Mouse (Mus musculus) embryonic stem cell, embryonic (primary cell): Measurements from ENCODE around the gene Fam167b.

ENCODE experiments used
- CTCF ChIA-PET, 4 experiments: fragments of 300-600 bp in 2 of 4; fragments of 350-600 bp in 2 of 4; sonication (Branson Sonifier 250); formaldehyde crosslinking; loops; one replicate each; lab custom pipeline; 2022; ENCODE audit warnings: inconsistent platforms in 2 of 4; lab: Charles Lee
- POLR2A ChIA-PET, 4 experiments: fragments of 300-600 bp in 2 of 4; fragments of 350-600 bp in 2 of 4; sonication (Branson Sonifier 250); formaldehyde crosslinking; loops; one replicate each; lab custom pipeline; 2022; ENCODE audit warnings: antibody characterized with exemption in 4 of 4, inconsistent platforms in 1 of 4; lab: Charles Lee

Fam167b gene

GRCm38 (mm10) chr4:129557256-129557808 lies 21.0 kb downstream of the Fam167b start:
- POLR2A ChIA-PET, result interaction anchor here (0.6 to 6.8 kb wide), 25 partner anchors 8 to 499 kb away, joined by 3 to 66 read pairs (median 5); partner anchors contain the start of genes Hdac1 (in 2 of the 4), Eif3i (in 1 of the 4), Marcksl1 (in 1 of the 4) and Rnf19b (in 1 of the 4)
- CTCF ChIA-PET, result interaction anchor here in 3 of 4 experiments (0.6 to 4.1 kb wide), 10 partner anchors 17 to 568 kb away, joined by 3 to 24 read pairs (median 6); partner anchors contain the start of gene Fam167b (in 1 of the 3)

- POLR2A ChIA-PET, result interaction anchor here (0.5 to 6.8 kb wide), 75 partner anchors 8 to 975 kb away, joined by 3 to 66 read pairs (median 4); partner anchors contain the start of genes Hdac1 (in 3 of the 4), Txlna (in 3 of the 4), Marcksl1 (in 2 of the 4) and S100pbp (in 2 of the 4)
- CTCF ChIA-PET, result interaction anchor here (0.5 to 4.1 kb wide), 23 partner anchors 8 to 750 kb away, joined by 3 to 24 read pairs (median 5); partner anchors contain the start of genes Hdac1 (in 2 of the 4) and Fam167b (in 1 of the 4)
Observed at GRCm38 (mm10) chr4:129556532-129557223, 21.7 kb downstream of the Fam167b start.

- ChIA-PET CTCF (interaction anchor here (0.5 to 4.1 kb wide), 26 partner anchors 9 to 749 kb away, joined by 3 to 24 read pairs (median 4); partner anchors contain the start of gene Hdac1 (in 2 of the 4)), POLR2A (interaction anchor here (0.6 to 6.8 kb wide), 78 partner anchors 8 to 976 kb away, joined by 3 to 66 read pairs (median 4); partner anchors contain the start of genes Hdac1 (in 3 of the 4), S100pbp (in 3 of the 4), Txlna (in 3 of the 4) and Yars (in 3 of the 4))
Observed at GRCm38 (mm10) chr4:129555862-129556531, 22.4 kb downstream of the Fam167b start.

- ChIA-PET POLR2A (interaction anchor here (0.6 to 6.8 kb wide), 49 partner anchors 8 to 749 kb away, joined by 3 to 66 read pairs (median 5); partner anchors contain the start of genes Hdac1 (in 3 of the 4), Marcksl1 (in 2 of the 4), S100pbp (in 2 of the 4) and Txlna (in 2 of the 4)), CTCF (interaction anchor here (0.5 to 4.1 kb wide), 35 partner anchors 9 to 647 kb away, joined by 3 to 24 read pairs (median 4); partner anchors contain the start of genes Hdac1 (in 3 of the 4), Ccdc28b (in 1 of the 4), Fam167b (in 1 of the 4) and Tmem39b (in 1 of the 4))
Observed at GRCm38 (mm10) chr4:129555421-129555861, 22.9 kb downstream of the Fam167b start.

- ChIA-PET CTCF (interaction anchor here (0.6 to 2.9 kb wide), 27 partner anchors 9 to 278 kb away, joined by 3 to 24 read pairs (median 4); partner anchors contain the start of genes Hdac1 (in 3 of the 4), Ccdc28b (in 1 of the 4), Fam167b (in 1 of the 4) and Txlna (in 1 of the 4)), POLR2A (interaction anchor here (0.7 to 6.8 kb wide), 17 partner anchors 9 to 173 kb away, joined by 3 to 66 read pairs (median 13); partner anchors contain the start of genes Hdac1 (in 3 of the 4), Bsdc1 (in 1 of the 4), Eif3i (in 1 of the 4) and Fam167b (in 1 of the 4))
Observed at GRCm38 (mm10) chr4:129554512-129554911, 23.8 kb downstream of the Fam167b start.

GRCm38 (mm10) chr4:129550295-129550694 lies 28.1 kb downstream of the Fam167b start:
- ChIA-PET CTCF (interaction anchor here in 2 of 4 experiments (0.6 to 2.2 kb wide), 6 partner anchors 10 to 522 kb away, joined by 3 to 13 read pairs (median 6); no protein-coding TSS in a partner anchor), POLR2A (interaction anchor here in 2 of 4 experiments (0.6 to 1.0 kb wide), 4 partner anchors 7 to 134 kb away, joined by 3 to 8 read pairs (median 5); no protein-coding TSS in a partner anchor)

GRCm38 (mm10) chr4:129549306-129549705 lies 29.0 kb downstream of the Fam167b start:
- CTCF ChIA-PET, result interaction anchor here (0.6 to 2.2 kb wide), 25 partner anchors 9 to 1292 kb away, joined by 3 to 13 read pairs (median 4); partner anchors contain the start of gene Tinagl1 (in 1 of the 4)
- POLR2A ChIA-PET, result interaction anchor here in 2 of 4 experiments (0.5 to 1.1 kb wide), 8 partner anchors 9 to 322 kb away, joined by 3 to 8 read pairs (median 4); no protein-coding TSS in a partner anchor

- ChIA-PET CTCF (interaction anchor here in 2 of 4 experiments (2.0 kb wide), 2 partner anchors 24 to 37 kb away, joined by 5 read pairs; no protein-coding TSS in a partner anchor), POLR2A (interaction anchor here (0.6 to 1.6 kb wide), 6 partner anchors 9 to 149 kb away, joined by 3 to 7 read pairs (median 4); partner anchors contain the start of genes Marcksl1 (in 1 of the 4) and Tmem39b (in 1 of the 4))
Observed at GRCm38 (mm10) chr4:129547631-129548030, 30.7 kb downstream of the Fam167b start.

GRCm38 (mm10) chr4:129544106-129544505 lies 34.2 kb downstream of the Fam167b start:
- ChIA-PET POLR2A (interaction anchor here in 3 of 4 experiments (0.7 to 3.4 kb wide), 8 partner anchors 12 to 274 kb away, joined by 3 to 25 read pairs (median 4); partner anchors contain the start of gene Marcksl1 (in 1 of the 3)), CTCF (interaction anchor here in 2 of 4 experiments (0.7 to 1.4 kb wide), 2 partner anchors 11 to 64 kb away, joined by 3 to 4 read pairs; no protein-coding TSS in a partner anchor)

GRCm38 (mm10) chr4:129542592-129543141 lies 35.7 kb downstream of the Fam167b start, which contains the start of gene Hdac1:
TSS of gene Hdac1 (minus strand) at chr4:129542713.
- ChIA-PET POLR2A (interaction anchor here (0.5 to 7.3 kb wide), 59 partner anchors 8 to 978 kb away, joined by 3 to 66 read pairs (median 4); partner anchors contain the start of genes Marcksl1 (in 3 of the 4), Bsdc1 (in 2 of the 4), Txlna (in 2 of the 4) and Dcdc2b (in 1 of the 4)), CTCF (interaction anchor here (0.5 to 2.3 kb wide), 17 partner anchors 9 to 990 kb away, joined by 3 to 18 read pairs (median 4); no protein-coding TSS in a partner anchor)

GRCm38 (mm10) chr4:129541868-129542591 lies 36.3 kb downstream of the Fam167b start:
- CTCF ChIA-PET, result interaction anchor here (0.5 to 2.3 kb wide), 16 partner anchors 8 to 1173 kb away, joined by 3 to 18 read pairs (median 4); no protein-coding TSS in a partner anchor

GRCm38 (mm10) chr4:129540012-129540411 lies 38.3 kb downstream of the Fam167b start:
- ChIA-PET CTCF (interaction anchor here (0.5 to 2.3 kb wide), 42 partner anchors 9 to 494 kb away, joined by 3 to 33 read pairs (median 4); partner anchors contain the start of genes Khdrbs1 (in 1 of the 4), Lck (in 1 of the 4), Marcksl1 (in 1 of the 4) and Tmem39b (in 1 of the 4)), POLR2A (interaction anchor here (0.6 to 7.3 kb wide), 40 partner anchors 9 to 562 kb away, joined by 3 to 66 read pairs (median 3); partner anchors contain the start of genes Bsdc1 (in 2 of the 4), Marcksl1 (in 2 of the 4), Txlna (in 2 of the 4) and Ccdc28b (in 1 of the 4))

More at GRCm38 (mm10) chr4:129541868-129542591, 36.3 kb downstream of the Fam167b start:
- POLR2A ChIA-PET, result interaction anchor here (0.6 to 7.3 kb wide), 62 partner anchors 8 to 978 kb away, joined by 3 to 66 read pairs (median 4); partner anchors contain the start of genes Marcksl1 (in 3 of the 4), Bsdc1 (in 2 of the 4), Tmem39b (in 2 of the 4) and Txlna (in 2 of the 4)

GRCm38 (mm10) chr4:129528901-129529300 lies 49.4 kb downstream of the Fam167b start:
- CTCF ChIA-PET, result interaction anchor here in 3 of 4 experiments (0.6 to 0.8 kb wide), 3 partner anchors 43 to 81 kb away, joined by 3 to 4 read pairs (median 4); no protein-coding TSS in a partner anchor

More at GRCm38 (mm10) chr4:129528901-129529300, 49.4 kb downstream of the Fam167b start:
- POLR2A ChIA-PET, result interaction anchor here in 3 of 4 experiments (0.6 to 6.3 kb wide), 9 partner anchors 9 to 33 kb away, joined by 3 to 26 read pairs (median 3); partner anchors contain the start of genes Hdac1 (in 2 of the 3) and Marcksl1 (in 1 of the 3)
